In the genomic region with DNA sequence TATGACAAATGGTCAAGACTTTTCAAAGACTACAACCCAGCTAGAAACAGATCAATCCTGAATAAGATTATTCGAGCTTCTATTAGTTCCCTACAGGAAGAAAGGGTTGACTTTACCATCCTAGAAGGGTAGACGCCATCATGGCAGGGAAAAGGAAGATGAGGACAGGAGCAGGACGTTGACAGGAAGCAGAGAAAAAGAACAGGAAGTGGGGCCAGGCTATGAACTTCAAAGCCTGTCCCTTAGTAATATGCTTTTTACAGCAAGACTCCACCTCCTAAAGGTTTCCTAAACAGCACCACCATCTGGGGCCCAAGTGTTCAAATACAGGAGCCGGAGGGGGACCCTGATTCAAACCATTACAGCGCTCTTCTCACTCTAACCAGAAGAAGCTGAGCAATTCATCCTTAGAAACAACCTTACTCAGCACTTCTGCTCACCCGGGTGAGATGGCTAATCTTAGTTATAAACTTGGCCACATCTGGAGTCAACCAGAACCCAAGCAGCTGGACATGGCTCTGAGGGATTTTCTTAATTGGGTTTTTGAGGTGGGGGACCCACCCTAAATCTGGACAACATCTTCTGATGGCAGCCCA, we compare ENCODE assay signal across 26 mouse cellular contexts.
"Had no signal": no experiment of that assay in that cellular context is flagged by ENCODE, and none has a peak within 500 bp of the region (broad histone marks: within the 10 kb centered on the region; RNA-seq: fewer than 3 reads in every experiment).

No protein-coding gene starts in this region.

- H3K27ac ChIP-seq: gastrocnemius, adult 2 months; heart, embryonic 13.5 days; heart, embryonic 15.5 days; hindbrain, embryonic 13.5 days; hindbrain, embryonic 15.5 days; kidney, embryonic 15.5 days; kidney, postnatal 0 days; limb, embryonic 13.5 days; limb, embryonic 15.5 days; liver, embryonic 12.5 days; liver, embryonic 14.5 days had no signal

- H3K27me3 ChIP-seq: heart, embryonic 13.5 days; heart, embryonic 15.5 days; hindbrain, embryonic 13.5 days; hindbrain, embryonic 15.5 days; kidney, embryonic 15.5 days; limb, embryonic 13.5 days; limb, embryonic 15.5 days; liver, embryonic 12.5 days had no signal

- H3K4me3 ChIP-seq: gastrocnemius, adult 2 months; heart, embryonic 13.5 days; heart, embryonic 15.5 days; hindbrain, embryonic 13.5 days; hindbrain, embryonic 15.5 days; kidney, embryonic 15.5 days; limb, embryonic 13.5 days; limb, embryonic 15.5 days; liver, embryonic 12.5 days had no signal

- H3K36me3 ChIP-seq: heart, embryonic 13.5 days; heart, embryonic 15.5 days; hindbrain, embryonic 13.5 days; hindbrain, embryonic 15.5 days; kidney, embryonic 15.5 days; limb, embryonic 13.5 days; limb, embryonic 15.5 days; liver, embryonic 12.5 days had no signal

- H3K4me1 ChIP-seq: heart, embryonic 13.5 days; heart, embryonic 15.5 days; hindbrain, embryonic 13.5 days; hindbrain, embryonic 15.5 days; kidney, embryonic 15.5 days; limb, embryonic 13.5 days; limb, embryonic 15.5 days; liver, embryonic 12.5 days had no signal

- H3K9ac ChIP-seq: heart, embryonic 13.5 days; heart, embryonic 15.5 days; hindbrain, embryonic 13.5 days; hindbrain, embryonic 15.5 days; kidney, embryonic 15.5 days; limb, embryonic 13.5 days; limb, embryonic 15.5 days; liver, embryonic 12.5 days; liver, embryonic 14.5 days had no signal

- H3K9me3 ChIP-seq: heart, embryonic 13.5 days; heart, embryonic 15.5 days; hindbrain, embryonic 13.5 days; hindbrain, embryonic 15.5 days; kidney, embryonic 15.5 days; limb, embryonic 13.5 days; limb, embryonic 15.5 days; liver, embryonic 12.5 days had no signal

- H3K4me2 ChIP-seq: heart, embryonic 11.5 days; heart, embryonic 13.5 days; heart, embryonic 15.5 days; hindbrain, embryonic 13.5 days; hindbrain, embryonic 15.5 days; kidney, embryonic 15.5 days; limb, embryonic 13.5 days; limb, embryonic 15.5 days; liver, embryonic 12.5 days had no signal

- DNase-seq: gastrocnemius, adult 2 months; gastrocnemius, postnatal 10 days; gastrocnemius, postnatal 25 days; heart, adult 18-20 months; heart, postnatal 14 days; heart, postnatal 36 days; kidney, adult 11 months; kidney, adult 2 months; kidney, adult 9 months; kidney, postnatal 14 days; kidney, postnatal 36 days; layer of hippocampus, adult 9-11 months; layer of hippocampus, postnatal 36 days; left cerebral cortex, postnatal 4 days had no signal

- ATAC-seq: intestine, embryonic 16.5 days; liver, embryonic 12.5 days had no signal
